7 mouse cellular contexts compared by ENCODE assay signal in genomic region chrX:7610536-7611258, GRCm38 (mm10). TPM values are rescaled to one million over a fixed set of nuclear protein-coding genes. Genes with fewer than 3 reads are reported as not detected.
DNase-seq lines count a peak whose midpoint lies in the region; ATAC-seq and TF ChIP-seq lines count a peak whose summit lies in the region.

No protein-coding gene starts in this region.

- peak overlapping the region; percentile 69 for H3K4me2 ChIP-seq in intestine, embryonic 16.5 days (ENCODE audit: low read depth, low read length)
- peak overlapping the region; percentile 24 for H3K4me2 ChIP-seq in myocyte (ENCODE audit: low read depth)

- TF ChIP-seq CTCF in testis, adult 2 months (IDR thresholded peaks at IDR 0.05; ENCODE audit: control insufficient read depth, insufficient read depth, insufficient replicate concordance, low read depth, low read length) = no peak

- H3K9me3 ChIP-seq in intestine, embryonic 16.5 days (ENCODE audit: control insufficient read depth, low read length) = no peaks in the 10 kb centered on the region

- no peaks in the 10 kb centered on the region for H3K27me3 ChIP-seq in testis, adult 2 months (ENCODE audit: control insufficient read depth, insufficient read depth, low read length)
- no peaks in the 10 kb centered on the region for H3K27me3 ChIP-seq in intestine, embryonic 16.5 days (replicated peaks; ENCODE audit: control insufficient read depth, insufficient read depth, low read length)
- peaks cover 12% of the 10 kb centered on the region for H3K27me3 ChIP-seq in myocyte (ENCODE audit: control insufficient read depth, insufficient read depth, insufficient read length)

- no peaks in the 10 kb centered on the region for H3K79me2 ChIP-seq in myocyte (ENCODE audit: control insufficient read depth, insufficient read depth)

- 18% methylated on average over 26 of the region's 26 CpGs for WGBS in intestine, embryonic 16.5 days

- TF ChIP-seq POLR2A in testis, adult 2 months (IDR thresholded peaks at IDR 0.05; ENCODE audit: control insufficient read depth, low read depth, low read length) = no peak
- TF ChIP-seq POLR2A in myocyte (IDR thresholded peaks at IDR 0.05; ENCODE audit: insufficient read length, low read depth) = no peak

- DNase-seq in testis, postnatal 14 days (ENCODE audit: low spot score) = no peak
- DNase-seq in embryo, embryonic 11 days = peak; percentile 8
- DNase-seq in gastrocnemius, postnatal 36 days = no peak
- no peak for DNase-seq in kidney, postnatal 14 days

- H3K36me3 ChIP-seq in testis, adult 2 months (ENCODE audit: control insufficient read depth, insufficient read depth, low read length) = no peaks in the 10 kb centered on the region
- no peaks in the 10 kb centered on the region for H3K36me3 ChIP-seq in intestine, embryonic 16.5 days (ENCODE audit: control insufficient read depth, insufficient read depth, low read length)
- no peaks in the 10 kb centered on the region for H3K36me3 ChIP-seq in myocyte (ENCODE audit: control insufficient read depth, insufficient read depth)

- H3K4me3 ChIP-seq in testis, adult 2 months (ENCODE audit: control insufficient read depth, low read depth, low read length) = peak overlapping the region; percentile 19
- H3K4me3 ChIP-seq in intestine, embryonic 16.5 days (ENCODE audit: low read length) = peak overlapping the region; percentile 44
- no peak overlapping the region for H3K4me3 ChIP-seq in myocyte

- no peak overlapping the region for H3K27ac ChIP-seq in testis, adult 2 months (ENCODE audit: control insufficient read depth, insufficient read depth, low read depth, low read length)
- H3K27ac ChIP-seq in intestine, embryonic 16.5 days (ENCODE audit: low read length) = no peak overlapping the region

- intact Hi-C loops in gastrocnemius, postnatal 36 days (cut with DNase I) = no loop called here

- peak; percentile 23; the same call in 1 of the 2 replicates for ATAC-seq in intestine, embryonic 16.5 days

- H3K4me1 ChIP-seq in testis, adult 2 months (ENCODE audit: control insufficient read depth, insufficient read depth, low read length) = peaks cover 4% of the 10 kb centered on the region; the same call in 1 of the 2 replicates
- no peaks in the 10 kb centered on the region; the same call in 1 of the 2 replicates for H3K4me1 ChIP-seq in intestine, embryonic 16.5 days (ENCODE audit: control insufficient read depth, insufficient read depth, low read length)

- peak overlapping the region; percentile 49 for H3K9ac ChIP-seq in intestine, embryonic 16.5 days (ENCODE audit: low read depth, low read length)

- H3ac ChIP-seq in myocyte (ENCODE audit: control insufficient read depth, insufficient read length) = no peak overlapping the region

TF ChIP-seq in myocyte, 11 proteins besides CTCF, POLR2A, EP300 and RAD21:
- no peak for TF ChIP-seq MAX (IDR thresholded peaks at IDR 0.05; ENCODE audit: low read depth)
- no peak for TF ChIP-seq USF1 (IDR thresholded peaks at IDR 0.05; ENCODE audit: low read depth)
- TF ChIP-seq POLR2AphosphoS2 (IDR thresholded peaks at IDR 0.05; ENCODE audit: insufficient read length, low read depth) = no peak
- TF ChIP-seq SRF (IDR thresholded peaks at IDR 0.05; ENCODE audit: control insufficient read depth, insufficient read length, low read depth) = no peak
- no peak for TF ChIP-seq TCF3 (IDR thresholded peaks at IDR 0.05; ENCODE audit: insufficient read length, low read depth)
- TF ChIP-seq E2F4 (IDR thresholded peaks at IDR 0.05; ENCODE audit: insufficient read depth) = no peak
- no peak for TF ChIP-seq MYOG (IDR thresholded peaks at IDR 0.05; ENCODE audit: control insufficient read depth in 1 of 3, insufficient read depth in 1 of 3, insufficient read length in 2 of 3, low read depth in 2 of 3)
- TF ChIP-seq REST (IDR thresholded peaks at IDR 0.05; ENCODE audit: insufficient read depth, insufficient read length) = no peak
TF ChIP-seq in myocyte: peak in this region for 0.

RNA-seq across cellular contexts. Expression of gene Cacna1f, which starts 3.8 kb away (rescaled TPM):
- 0.09 and 0.11 TPM in 2 replicates for polyA plus RNA-seq in testis, adult 2 months (2012; rRNA removed)
- 0.02 TPM in 1 of 2 replicates, not detected in the other for polyA plus RNA-seq in intestine, embryonic 16.5 days (2015; fragmentation: Nextera tagmentation; extraction: Ambion mirVana)
- not detected for polyA plus RNA-seq in myocyte (2012; fragmentation: generic; extraction: Trizol)
- total RNA-seq in gastrocnemius, postnatal 36 days (2021) = not detected

RNA-seq across cellular contexts. Expression of gene Ccdc22, which starts 5.4 kb away (rescaled TPM):
- 1.4 and 1.8 TPM in 2 replicates for polyA plus RNA-seq in testis, adult 2 months (2012; rRNA removed)
- 36.1 and 38.4 TPM in 2 replicates for polyA plus RNA-seq in intestine, embryonic 16.5 days (2015; fragmentation: Nextera tagmentation; extraction: Ambion mirVana)
- 28.8 TPM for polyA plus RNA-seq in myocyte (2012; fragmentation: generic; extraction: Trizol)
- total RNA-seq in gastrocnemius, postnatal 36 days (2021) = 10 to 100 TPM in 1 of 2 experiments, 1 to 10 TPM in 1; 9.8 to 11.5 TPM

RNA-seq across cellular contexts. Expression of gene Syp, which starts 27.6 kb away (rescaled TPM):
- 0.28 and 0.33 TPM in 2 replicates for polyA plus RNA-seq in testis, adult 2 months (2012; rRNA removed)
- 6.0 and 6.2 TPM in 2 replicates for polyA plus RNA-seq in intestine, embryonic 16.5 days (2015; fragmentation: Nextera tagmentation; extraction: Ambion mirVana)
- polyA plus RNA-seq in myocyte (2012; fragmentation: generic; extraction: Trizol) = 0.54 TPM
- total RNA-seq in gastrocnemius, postnatal 36 days (2021) = 1 to 10 TPM; 1.1 TPM

RNA-seq across cellular contexts. Expression of gene Ppp1r3f, which starts 36.6 kb away (rescaled TPM):
- 3.0 and 3.1 TPM in 2 replicates for polyA plus RNA-seq in testis, adult 2 months (2012; rRNA removed)
- polyA plus RNA-seq in intestine, embryonic 16.5 days (2015; fragmentation: Nextera tagmentation; extraction: Ambion mirVana) = 0.76 and 1.3 TPM in 2 replicates
- 3.1 TPM for polyA plus RNA-seq in myocyte (2012; fragmentation: generic; extraction: Trizol)
- total RNA-seq in gastrocnemius, postnatal 36 days (2021) = 1 to 10 TPM; 2.0 TPM

RNA-seq across cellular contexts. Expression of gene Foxp3, which starts 37.3 kb away (rescaled TPM):
- polyA plus RNA-seq in testis, adult 2 months (2012; rRNA removed) = 0.23 and 0.26 TPM in 2 replicates
- 0.23 TPM in 1 of 2 replicates, not detected in the other for polyA plus RNA-seq in intestine, embryonic 16.5 days (2015; fragmentation: Nextera tagmentation; extraction: Ambion mirVana)
- polyA plus RNA-seq in myocyte (2012; fragmentation: generic; extraction: Trizol) = 0.06 TPM
- total RNA-seq in gastrocnemius, postnatal 36 days (2021) = under 1 TPM in 1 of 2 experiments, not detected in 1; 0.18 TPM

Comparison
In these comparisons a context has a peak if more than half of its experiments do, and no peak if none do; other contexts are left out.
1. RNA of gene Ccdc22, which starts 5.4 kb away (polyA plus RNA-seq): 36.1 to 38.4 TPM in intestine, embryonic 16.5 days and 28.8 TPM in myocyte (single experiment); 1.4 to 1.8 TPM in testis, adult 2 months; every median in the first group is over 10 times any median in the second.